17 mouse cellular contexts compared by ENCODE assay signal in the genomic region with DNA sequence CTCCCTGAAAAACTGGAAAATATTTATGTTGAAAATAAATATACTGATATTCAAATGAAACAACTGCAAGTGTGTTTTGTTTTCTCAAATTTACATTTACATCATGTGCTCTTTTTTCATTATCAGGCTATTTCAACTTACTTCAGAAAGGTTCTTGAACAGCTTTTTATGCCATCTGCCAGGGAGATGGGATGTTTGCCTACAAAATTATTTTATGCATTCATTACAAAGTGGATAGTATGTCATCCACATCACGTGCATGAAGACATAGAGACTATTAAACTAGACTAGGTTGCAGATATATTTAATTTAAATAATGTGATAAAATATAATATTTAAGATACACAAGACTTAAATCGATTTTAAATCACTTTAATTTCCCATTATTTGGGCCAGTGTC.
"Had no signal": no experiment of that assay in that cellular context is flagged by ENCODE, and none has a peak within 500 bp of the region (broad histone marks: within the 10 kb centered on the region; RNA-seq: fewer than 3 reads in every experiment).

No protein-coding gene starts in this region.

- H3K4me2 ChIP-seq: lung, embryonic 15.5 days; midbrain, embryonic 11.5 days; midbrain, embryonic 13.5 days; midbrain, embryonic 15.5 days; neural tube, embryonic 12.5 days; stomach, embryonic 15.5 days had no signal

- H3K9ac ChIP-seq: lung, embryonic 15.5 days; midbrain, embryonic 13.5 days; midbrain, embryonic 15.5 days; neural tube, embryonic 12.5 days; stomach, embryonic 15.5 days had no signal

- H3K27me3 ChIP-seq: lung, embryonic 15.5 days; megakaryocyte, embryonic 14.5 days; midbrain, embryonic 13.5 days; midbrain, embryonic 15.5 days; neural tube, embryonic 12.5 days; stomach, embryonic 15.5 days had no signal

- H3K4me1 ChIP-seq: lung, embryonic 15.5 days; megakaryocyte, embryonic 14.5 days; midbrain, embryonic 15.5 days; neural tube, embryonic 12.5 days; stomach, embryonic 15.5 days had no signal

- H3K27ac ChIP-seq: lung, embryonic 15.5 days; macrophage; midbrain, embryonic 13.5 days; midbrain, embryonic 15.5 days; neural tube, embryonic 12.5 days; stomach, embryonic 15.5 days; stomach, postnatal 0 days had no signal

- ATAC-seq: lung, postnatal 0 days; midbrain, embryonic 13.5 days; midbrain, embryonic 15.5 days had no signal

- DNase-seq: lung, adult 2 months; lung, postnatal 14 days; lung, postnatal 36 days; right cerebral cortex, postnatal 14 days; thymus, adult 2 months; thymus, postnatal 25 days; thymus, postnatal 4 days had no signal

- H3K9me3 ChIP-seq: lung, embryonic 15.5 days; megakaryocyte, embryonic 14.5 days; midbrain, embryonic 13.5 days; midbrain, embryonic 15.5 days; neural tube, embryonic 12.5 days; stomach, embryonic 15.5 days had no signal

- H3K4me3 ChIP-seq: lung, embryonic 15.5 days; megakaryocyte, embryonic 14.5 days; midbrain, embryonic 13.5 days; midbrain, embryonic 15.5 days; neural tube, embryonic 12.5 days; stomach, embryonic 15.5 days had no signal

- H3K36me3 ChIP-seq: lung, embryonic 15.5 days; midbrain, embryonic 13.5 days; midbrain, embryonic 15.5 days; neural tube, embryonic 12.5 days; stomach, embryonic 15.5 days had no signal
